Mouse (Mus musculus) thymus, adult 2 months (tissue): ENCODE data around the gene Dok5. TPM values are rescaled to one million over a fixed set of nuclear protein-coding genes. Genes with fewer than 3 reads are reported as not detected.

ENCODE experiments used
- DNase-seq: peaks from one replicate; pipeline ENCODE4 v3.0.0; 2021
- H3K27ac ChIP-seq: fragments of 200-500 bp; 2 replicates; pipeline ENCODE4 v1.5.1; 2012; ENCODE audit warnings: low read length, control low read depth; ENCODE audit not compliant: control insufficient read depth, insufficient read depth
- H3K27me3 ChIP-seq: fragments of 200-500 bp; 2 replicates; pipeline ENCODE4 v1.6.1; 2012; ENCODE audit warnings: mild to moderate bottlenecking, low read length, moderate library complexity, mixed read lengths; ENCODE audit not compliant: control insufficient read depth, insufficient read depth
- H3K36me3 ChIP-seq: fragments of 200-500 bp; 2 replicates; pipeline ENCODE4 v1.6.1; 2012; ENCODE audit warnings: mild to moderate bottlenecking, low read length, moderate library complexity; ENCODE audit not compliant: control insufficient read depth, insufficient read depth
- H3K4me1 ChIP-seq: fragments of 200-500 bp; replicated peaks from 2 replicates; pipeline ENCODE4 v1.6.1; 2012; ENCODE audit warnings: low read length; ENCODE audit not compliant: control insufficient read depth, insufficient read depth
- H3K4me3 ChIP-seq: fragments of 200-500 bp; 2 replicates; pipeline ENCODE4 v1.5.1; 2012; ENCODE audit warnings: mild to moderate bottlenecking, low read length, control low read depth, moderate library complexity; ENCODE audit not compliant: control insufficient read depth, insufficient read depth
- CTCF ChIP-seq: fragments of 200-500 bp; IDR thresholded peaks from 2 replicates; pipeline ENCODE4 v1.5.1; 2012; ENCODE audit warnings: mild to moderate bottlenecking, control low read depth, low read length, moderate library complexity, borderline replicate concordance; ENCODE audit not compliant: control insufficient read depth, poor library complexity, insufficient read depth; ENCODE audit errors: extremely low read depth
- POLR2A ChIP-seq: fragments of 200-500 bp; IDR thresholded peaks from 2 replicates; pipeline ENCODE4 v1.6.1; 2012; ENCODE audit warnings: mild to moderate bottlenecking, low read length, control low read depth, moderate library complexity; ENCODE audit not compliant: control insufficient read depth, poor library complexity, insufficient read depth; ENCODE audit errors: extremely low read depth
- WGBS: fragments of 180-500 bp; shearing (Covaris S2); methylation state at CpG from one replicate; pipeline ENCODE4 v1.1.7; 2018; 5-methylcytosine and 5-hydroxymethylcytosine counted together
- polyA plus RNA-seq: library from polyadenylated mRNA; depleted of rRNA; stranded (reverse); fragments of >200 nt; gene quantifications from 2 replicates; pipeline ENCODE4 v1.2.3, GENCODE M21; 2012

Dok5 gene
- polyA plus RNA-seq, 1 experiment, result 0.63 TPM

DNA sequence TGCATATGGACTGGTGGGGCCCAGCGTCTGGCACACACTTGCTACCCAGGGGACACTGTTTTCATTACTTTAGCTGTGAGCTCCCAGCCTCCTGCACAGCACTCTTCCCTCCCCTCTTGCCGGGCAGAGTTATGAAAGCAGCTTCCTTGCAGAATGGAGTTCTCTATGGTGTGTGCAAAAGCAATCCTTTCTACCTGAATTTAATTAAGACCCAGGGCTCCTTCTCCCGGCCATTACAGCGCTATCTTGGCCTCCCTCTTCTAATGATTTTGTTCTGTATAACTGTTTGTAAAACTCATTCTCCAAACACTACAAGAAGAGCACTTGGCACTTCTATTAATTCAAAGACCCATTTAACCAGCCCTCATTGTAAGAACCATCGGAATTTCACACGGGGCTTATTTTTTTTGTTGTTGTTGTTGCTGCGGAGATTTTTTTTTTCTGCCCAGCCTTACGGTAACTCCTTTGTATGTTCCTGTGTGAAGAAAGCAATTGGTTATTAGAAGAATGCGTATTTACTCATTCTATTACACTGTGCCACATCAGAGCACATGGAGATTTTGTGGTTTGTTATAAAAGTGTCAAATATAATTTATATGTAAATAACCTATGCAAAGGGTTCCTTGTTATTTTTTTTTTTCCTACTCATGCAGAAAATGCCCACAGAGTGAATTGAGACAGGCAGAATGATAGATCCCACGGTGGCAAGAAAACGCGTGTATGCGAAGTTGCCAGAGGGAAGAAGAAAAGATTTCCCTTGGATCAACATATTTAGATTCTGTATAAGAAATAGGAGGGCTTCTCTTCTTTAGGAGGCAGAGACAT is 170.8 kb downstream of the Dok5 start:
- no peak for TF ChIP-seq CTCF
- 89% methylated on average over 13 of the region's 13 CpGs for WGBS
- no peak overlapping the region for H3K4me3 ChIP-seq
- H3K27ac ChIP-seq, result no peak overlapping the region
- H3K27me3 ChIP-seq, result no peaks in the 10 kb centered on the region
- no peak for DNase-seq
- no peaks in the 10 kb centered on the region for H3K4me1 ChIP-seq
- H3K36me3 ChIP-seq, result no peaks in the 10 kb centered on the region

DNA sequence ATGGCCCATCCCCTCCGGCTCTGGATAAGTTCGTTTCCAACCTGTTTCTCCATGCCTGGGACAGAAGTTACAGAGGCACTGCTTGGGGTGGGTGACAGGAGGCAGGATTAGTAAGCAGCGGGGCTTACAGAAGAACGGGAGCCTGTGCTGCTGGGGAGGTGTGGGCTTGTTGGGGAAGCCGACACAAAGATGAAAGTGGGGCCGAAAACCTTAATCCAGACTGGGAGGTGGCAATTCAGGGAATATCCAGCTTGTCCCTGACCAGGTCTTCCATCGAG is 171.4 kb downstream of the Dok5 start:
- 90% methylated on average over 7 of the region's 7 CpGs for WGBS
- Histone ChIP-seq H3K4me1 (no peaks in the 10 kb centered on the region), H3K27ac (no peak overlapping the region), H3K27me3 (no peaks in the 10 kb centered on the region), H3K4me3 (no peak overlapping the region), H3K36me3 (no peaks in the 10 kb centered on the region)
- no peak for DNase-seq
- TF ChIP-seq CTCF, result no peak
- no peak for TF ChIP-seq POLR2A

DNA sequence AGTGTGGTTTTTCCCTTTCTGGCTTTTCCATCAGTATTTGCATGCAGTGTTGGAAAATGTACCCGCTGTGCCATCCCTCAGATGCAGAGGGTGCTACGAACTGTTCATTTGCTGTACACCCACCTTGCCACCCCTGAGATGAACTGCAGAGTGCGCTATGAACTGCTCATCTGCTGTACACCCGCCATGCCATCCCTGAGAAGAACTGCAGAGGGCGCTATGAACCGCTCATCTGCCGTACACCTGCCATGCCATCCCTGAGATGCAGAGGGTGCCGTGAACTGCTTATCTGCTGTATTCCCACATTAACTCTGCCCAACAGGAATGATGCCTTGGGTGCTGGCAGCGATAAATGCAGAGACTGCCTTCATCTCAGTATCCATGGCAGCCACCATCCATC is 171.8 kb downstream of the Dok5 start:
- no peak for TF ChIP-seq CTCF
- no peak for TF ChIP-seq POLR2A
- Histone ChIP-seq H3K27ac (no peak overlapping the region), H3K27me3 (no peaks in the 10 kb centered on the region), H3K36me3 (no peaks in the 10 kb centered on the region), H3K4me1 (no peaks in the 10 kb centered on the region), H3K4me3 (no peak overlapping the region)
- WGBS, result 92% methylated on average over 9 of the region's 9 CpGs
- no peak for DNase-seq

DNA sequence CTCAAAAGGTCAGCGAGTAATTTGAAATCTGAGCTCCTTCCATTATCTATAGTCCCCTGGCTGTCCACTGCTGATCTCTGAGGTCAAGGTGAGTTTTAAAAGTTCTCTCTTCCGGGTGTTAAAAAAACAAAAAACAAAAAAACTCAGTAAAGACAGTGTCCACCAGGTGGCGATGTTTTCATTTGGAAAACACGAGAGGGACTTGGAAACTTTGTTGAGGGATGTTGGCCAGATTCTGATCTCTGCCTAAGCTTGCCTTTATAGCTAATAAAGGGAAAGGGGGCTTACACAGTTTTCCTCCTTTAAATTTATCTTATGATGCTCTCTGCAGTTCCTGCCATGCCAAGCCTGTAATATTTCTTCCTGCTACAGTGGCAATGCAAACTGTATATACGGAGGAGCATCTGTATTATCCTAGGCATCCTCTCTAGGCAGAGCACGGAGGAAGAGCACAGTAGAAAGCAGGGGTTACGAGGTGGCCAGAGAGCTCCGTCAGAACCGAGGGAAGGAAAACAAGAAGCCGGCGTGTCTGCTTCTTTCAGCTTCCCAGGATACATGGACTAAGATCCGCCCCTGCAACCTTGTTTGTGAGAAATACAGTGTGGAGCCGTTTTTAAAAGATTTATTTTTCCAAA is 181.1 kb downstream of the Dok5 start:
- TF ChIP-seq POLR2A, result no peak
- H3K4me1 ChIP-seq, result no peaks in the 10 kb centered on the region
- no peaks in the 10 kb centered on the region for H3K27me3 ChIP-seq
- no peak for DNase-seq
- 54% methylated on average over 13 of the region's 13 CpGs for WGBS
- H3K36me3 ChIP-seq, result no peaks in the 10 kb centered on the region
- H3K4me3 ChIP-seq, result no peak overlapping the region
- no peak overlapping the region for H3K27ac ChIP-seq

DNA sequence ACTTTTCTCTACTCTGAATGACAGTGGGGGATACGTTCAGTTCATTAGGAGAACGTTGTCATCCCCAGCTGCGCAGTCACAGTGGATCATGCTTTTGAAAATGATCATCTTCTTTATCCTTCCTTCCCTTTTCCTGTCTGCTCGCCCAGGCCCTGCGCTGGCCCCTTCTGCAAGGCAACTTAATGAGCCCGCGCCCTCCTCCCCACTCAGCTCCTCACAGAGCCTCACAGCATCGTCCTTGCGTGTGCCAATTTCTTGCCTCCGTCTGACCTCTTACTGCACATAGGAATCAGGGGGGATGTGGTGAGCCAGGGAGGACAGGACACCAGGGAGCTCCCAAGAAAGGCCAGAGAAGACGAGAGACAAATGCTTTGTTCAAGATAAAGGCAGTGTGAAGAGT is 182.3 kb downstream of the Dok5 start:
- TF ChIP-seq POLR2A, result no peak
- no peak for TF ChIP-seq CTCF
- Histone ChIP-seq H3K27me3 (no peaks in the 10 kb centered on the region), H3K4me3 (no peak overlapping the region), H3K36me3 (no peaks in the 10 kb centered on the region), H3K27ac (no peak overlapping the region), H3K4me1 (no peaks in the 10 kb centered on the region)
- DNase-seq, result no peak
- 85% methylated on average over 11 of the region's 11 CpGs for WGBS

DNA sequence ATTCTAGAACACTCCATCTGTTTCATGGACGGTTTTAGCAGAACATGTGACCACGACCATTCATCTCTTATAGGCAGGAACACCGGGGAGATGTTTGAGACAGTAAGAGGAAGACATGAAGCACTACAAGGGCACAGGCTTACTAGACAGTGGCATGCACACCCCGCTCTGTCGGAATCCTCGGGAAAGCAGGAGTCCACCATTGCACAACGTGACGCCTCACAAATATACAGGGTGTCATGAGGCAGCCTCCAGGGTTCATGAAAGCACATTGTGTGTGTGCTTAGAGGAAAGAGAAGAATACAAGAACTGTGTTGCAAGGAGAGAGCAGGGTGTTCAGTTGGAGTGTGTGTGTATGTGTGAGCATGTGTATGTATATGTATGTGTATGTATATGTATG is 184.0 kb downstream of the Dok5 start:
- Histone ChIP-seq H3K36me3 (no peaks in the 10 kb centered on the region), H3K4me3 (no peak overlapping the region), H3K27ac (no peak overlapping the region), H3K4me1 (no peaks in the 10 kb centered on the region), H3K27me3 (no peaks in the 10 kb centered on the region)
- 92% methylated on average over 8 of the region's 8 CpGs for WGBS
- no peak for TF ChIP-seq POLR2A
- no peak for TF ChIP-seq CTCF
- no peak for DNase-seq

DNA sequence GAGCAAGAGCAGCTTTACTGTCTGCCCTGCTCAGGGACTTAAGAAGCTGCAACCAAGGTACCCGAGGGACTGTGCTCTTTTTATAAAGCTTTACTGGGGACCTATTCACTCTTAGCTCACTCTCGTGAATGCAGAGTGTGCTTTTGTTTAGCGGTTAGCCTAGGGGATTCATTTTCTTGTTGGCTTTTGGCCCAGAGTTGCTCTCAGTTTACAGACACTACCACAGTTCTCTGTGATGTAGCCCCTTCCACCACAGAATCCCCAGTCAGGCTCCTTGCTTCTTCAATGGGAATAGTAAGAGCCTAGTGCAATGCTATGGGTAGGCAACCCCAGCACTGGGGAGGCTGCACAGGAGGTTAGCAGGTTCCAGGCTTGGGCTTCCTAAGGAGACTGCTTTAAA is 190.7 kb downstream of the Dok5 start:
- H3K27ac ChIP-seq, result no peak overlapping the region
- no peak for DNase-seq
- TF ChIP-seq CTCF (no peak), POLR2A (no peak)
- no peak overlapping the region for H3K4me3 ChIP-seq
- H3K4me1 ChIP-seq, result no peaks in the 10 kb centered on the region
- H3K27me3 ChIP-seq, result no peaks in the 10 kb centered on the region
- no peaks in the 10 kb centered on the region for H3K36me3 ChIP-seq
- WGBS, result 79% methylated on average over 3 of the region's 3 CpGs
